Comparison of ENCODE assay signal across 8 mouse cellular contexts in genomic region chr16:32913937-32914881, GRCm38 (mm10). TPM values are rescaled to one million over a fixed set of nuclear protein-coding genes. Genes with fewer than 3 reads are reported as not detected.
DNase-seq lines count a peak whose midpoint lies in the region; ATAC-seq lines count a peak whose summit lies in the region.

Gene Lrch3 (plus strand): TSS chr16:32914100.

- peak within 1 kb of the TSS; percentile 79 for H3K4me2 ChIP-seq in hindbrain, embryonic 16.5 days (ENCODE audit: low read length)

- H3K36me3 ChIP-seq in hindbrain, embryonic 16.5 days (ENCODE audit: control insufficient read depth, insufficient read depth, low read length) = no peaks in the 10 kb centered on the region
- no peaks in the 10 kb centered on the region for H3K36me3 ChIP-seq in macrophage (ENCODE audit: inconsistent target)

- H3K4me3 ChIP-seq in hindbrain, embryonic 16.5 days (ENCODE audit: low read length) = peak within 1 kb of the TSS; percentile 98
- peak within 1 kb of the TSS; percentile 90 for H3K4me3 ChIP-seq in macrophage (ENCODE audit: inconsistent target)

- no peaks in the 10 kb centered on the region for H3K9me3 ChIP-seq in hindbrain, embryonic 16.5 days (ENCODE audit: control insufficient read depth, low read length)

- H3K27ac ChIP-seq in hindbrain, embryonic 16.5 days (ENCODE audit: low read depth, low read length) = peak within 1 kb of the TSS; percentile 92
- no peak within 1 kb of the TSS for H3K27ac ChIP-seq in macrophage

- peak; percentile 95 for ATAC-seq in hindbrain, embryonic 16.5 days

- H3K4me1 ChIP-seq in hindbrain, embryonic 16.5 days (ENCODE audit: control insufficient read depth, insufficient read depth, low read depth, low read length) = peaks cover 7% of the 10 kb centered on the region

- H3K27me3 ChIP-seq in hindbrain, embryonic 16.5 days (replicated peaks; ENCODE audit: control insufficient read depth, insufficient read depth, low read length) = no peaks in the 10 kb centered on the region

- H3K9ac ChIP-seq in hindbrain, embryonic 16.5 days (ENCODE audit: low read depth, low read length) = peak within 1 kb of the TSS; percentile 89

- DNase-seq in T-cell, adult 2 months (ENCODE audit: low spot score) = peak; percentile 90
- DNase-seq in cerebellum, postnatal 36 days = peak; percentile 94 to 97
- peak; percentile 95 for DNase-seq in gastrocnemius, adult 18-20 months (ENCODE audit: low spot score)
- DNase-seq in left cerebral cortex, adult 18-20 months (ENCODE audit: low spot score in 2 of 2) = peak; percentile 94 to 96
- DNase-seq in right cerebral cortex, adult 18-20 months = peak; percentile 93
- DNase-seq in urinary bladder, postnatal 10 days (ENCODE audit: low spot score) = peak; percentile 87

- peaks cover 49% of the 10 kb centered on the region for H3K79me2 ChIP-seq in macrophage (ENCODE audit: inconsistent target)

- under 1% methylated on average over 75 of the region's 85 CpGs for WGBS in hindbrain, embryonic 16.5 days
- WGBS in macrophage (ENCODE audit: missing documents) = under 1% methylated on average over 84 of the region's 85 CpGs

RNA-seq across cellular contexts. Expression of gene Lrch3, which starts in this region (rescaled TPM):
- 10 to 100 TPM; 13.2 to 14.5 TPM for total RNA-seq in gastrocnemius, adult 18-20 months (2021)
- 25.7 and 33.6 TPM in 2 replicates for polyA plus RNA-seq in hindbrain, embryonic 16.5 days (2015; fragmentation: Nextera tagmentation; extraction: Ambion mirVana)
- 10 to 100 TPM; 36.3 to 40.1 TPM for total RNA-seq in left cerebral cortex, adult 18-20 months (2021)
- 100 to 1,000 TPM; 113 to 168 (median 140) TPM for total RNA-seq in macrophage (2018; cell fraction: chromatin; rRNA removed)
- 10 to 100 TPM; 29.2 to 49.2 (median 39.1) TPM for total RNA-seq in macrophage (2018; cell fraction: cytosol; rRNA removed)
- 100 to 1,000 TPM in 11 of 26 experiments, 10 to 100 TPM in 15; 70.2 to 163 (median 92.7) TPM for total RNA-seq in macrophage (2018; cell fraction: nucleus; rRNA removed)
- polyA plus RNA-seq in macrophage (2018) = 24.7 to 33.3 TPM (median 25.8 TPM) in 3 replicates
